Mouse (Mus musculus) olfactory bulb, adult 2 months (tissue): ENCODE data around the gene Gm9945.

Source experiments
- CTCF ChIP-seq: fragments of 200-500 bp; IDR thresholded peaks from 2 replicates; pipeline ENCODE4 v1.5.1; 2012; ENCODE audit warnings: low read depth, mild to moderate bottlenecking, low read length, moderate library complexity; ENCODE audit not compliant: insufficient read depth
- POLR2A ChIP-seq: fragments of 200-500 bp; IDR thresholded peaks from 2 replicates; pipeline ENCODE4 v1.6.1; 2012; ENCODE audit warnings: mild to moderate bottlenecking, low read depth, low read length, moderate library complexity; ENCODE audit not compliant: insufficient read depth

DNA sequence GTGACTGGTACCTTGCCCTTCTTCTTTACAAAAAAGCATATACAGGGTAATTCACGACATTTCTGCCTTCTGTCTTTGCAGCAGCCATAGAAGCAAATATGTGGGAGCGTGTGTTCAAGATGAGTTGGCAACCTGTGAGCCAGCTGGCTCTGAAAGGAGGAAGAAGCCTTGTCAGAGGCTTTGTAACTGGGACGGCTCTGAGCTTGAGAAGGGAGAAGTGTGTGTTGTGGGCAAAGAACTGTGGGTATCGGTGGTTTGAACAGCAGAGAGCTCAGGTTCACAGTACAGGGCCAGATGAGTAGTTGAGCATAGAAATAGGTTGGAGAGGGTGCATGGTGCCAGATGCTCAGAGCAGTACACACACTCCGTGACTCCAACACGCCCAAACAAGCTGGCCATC lies 17.0 kb downstream of the Gm9945 start:
- TF ChIP-seq CTCF (no peak), POLR2A (no peak)
